Mouse (Mus musculus): ENCODE results near the gene Aldh1a1. TPM values are rescaled to one million over a fixed set of nuclear protein-coding genes. Genes with fewer than 3 reads are reported as not detected.

The Aldh1a1 gene
- total RNA-seq, 2 experiments from 2014 or later = 33.9 to 40.9 TPM

DNA sequence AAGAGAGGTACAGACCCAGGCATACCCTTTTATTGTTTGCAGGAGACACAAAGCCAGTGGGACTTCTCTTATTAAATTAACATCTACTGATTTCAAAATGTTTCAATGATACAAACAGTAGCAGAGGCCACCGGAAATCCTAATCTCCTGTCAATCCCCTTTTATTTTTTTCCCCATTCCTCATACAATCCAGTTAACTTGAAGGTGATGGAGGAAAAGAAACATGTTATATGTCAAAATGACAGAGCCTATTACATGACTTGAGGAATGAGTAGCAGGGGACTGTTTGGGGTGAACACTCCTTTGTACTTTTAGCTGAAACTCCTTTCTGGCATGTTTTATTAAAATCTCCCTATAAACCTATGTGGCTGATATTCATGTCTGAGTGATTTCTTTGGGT lies 51.3 kb downstream of the Aldh1a1 start:
- intact Hi-C loops (cut with DNase I) = no loop called here
- no peak for DNase-seq (ENCODE audit: low spot score in 2 of 2)

DNA sequence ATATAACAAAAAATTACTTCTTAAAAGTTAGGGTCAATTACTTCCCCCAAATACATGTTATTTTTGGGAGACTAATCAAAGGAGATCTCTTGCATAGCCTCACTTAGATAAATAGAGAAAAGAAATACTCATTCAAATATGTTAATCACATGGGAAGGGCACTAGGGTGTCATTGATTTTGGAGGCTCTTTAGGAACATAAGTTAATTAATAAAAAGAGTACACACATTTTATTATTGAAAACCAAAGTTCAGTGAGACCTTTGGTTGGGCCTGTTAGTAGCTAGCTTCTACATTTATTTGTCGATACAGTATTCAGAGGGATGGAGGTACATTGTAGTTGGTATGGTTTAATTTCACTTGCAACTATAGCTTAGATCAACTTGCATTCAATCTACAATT lies 52.4 kb downstream of the Aldh1a1 start:
- DNase-seq (ENCODE audit: low spot score in 2 of 2) = no peak
- intact Hi-C loops (cut with DNase I) = no loop called here

DNA sequence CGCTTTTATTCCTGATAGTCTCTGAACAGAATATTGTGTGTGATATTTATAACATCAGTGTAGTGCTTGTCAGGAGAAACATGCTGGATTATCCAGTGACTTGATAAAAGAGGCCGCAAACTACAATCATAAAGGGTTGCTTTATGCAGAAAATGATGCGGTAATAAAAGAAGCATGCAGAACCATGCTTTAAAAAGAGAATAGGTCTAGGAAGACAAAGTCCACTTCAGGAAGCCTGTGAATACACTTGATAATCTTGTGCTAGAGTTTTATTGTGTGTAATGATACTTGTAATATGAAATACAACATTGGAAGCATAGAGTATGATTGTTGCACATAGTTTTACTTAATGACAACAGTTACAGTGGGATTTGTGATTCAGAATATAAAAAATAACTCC lies 54.5 kb downstream of the Aldh1a1 start:
- no peak for DNase-seq (ENCODE audit: low spot score in 2 of 2)
- intact Hi-C loops (cut with DNase I) = no loop called here

DNA sequence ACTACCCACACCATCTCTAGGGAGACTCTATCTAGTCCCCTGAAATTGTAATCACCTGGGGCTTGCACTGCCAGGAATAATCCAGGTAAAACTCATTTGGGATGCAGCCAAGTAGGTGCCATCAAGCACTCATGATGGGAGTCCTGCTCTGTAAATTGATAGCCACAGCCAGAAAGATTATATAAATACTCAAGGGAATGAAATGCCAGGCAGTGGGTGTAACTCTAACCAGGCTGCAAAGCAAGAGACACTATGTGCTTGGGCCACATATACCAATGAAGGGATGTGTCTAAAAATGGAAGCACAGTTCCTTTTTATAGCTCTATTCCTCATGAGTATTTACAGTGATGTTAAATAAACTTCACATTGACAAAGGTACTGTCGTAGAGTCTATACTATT lies 56.9 kb downstream of the Aldh1a1 start:
- peak in 1 of 2 experiments; percentile 62 for DNase-seq (ENCODE audit: low spot score in 2 of 2)

DNA sequence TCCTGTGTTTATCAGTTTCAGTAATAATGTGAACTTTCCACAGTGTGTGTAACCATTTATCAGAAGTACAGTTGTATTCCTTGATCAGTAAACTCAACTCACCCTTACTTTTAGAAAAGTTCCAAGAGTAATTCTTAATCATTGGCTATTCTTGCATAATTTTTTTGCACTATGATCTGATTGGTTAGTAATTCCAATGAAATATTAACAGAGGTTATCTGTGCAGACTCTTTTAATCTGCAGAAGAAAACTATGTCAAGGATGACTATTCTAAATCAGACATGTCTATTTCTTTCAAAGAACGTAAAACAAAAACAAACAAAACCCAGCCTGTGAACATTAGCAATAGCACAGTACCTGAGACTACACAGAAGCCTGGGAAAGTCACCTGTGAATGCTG lies 62.9 kb downstream of the Aldh1a1 start:
- intact Hi-C loops (cut with DNase I) = no loop called here
- no peak for DNase-seq (ENCODE audit: low spot score in 2 of 2)

More for the DNA sequence above, 56.9 kb downstream of the Aldh1a1 start:
- intact Hi-C loops (cut with DNase I) = no loop called here

DNA sequence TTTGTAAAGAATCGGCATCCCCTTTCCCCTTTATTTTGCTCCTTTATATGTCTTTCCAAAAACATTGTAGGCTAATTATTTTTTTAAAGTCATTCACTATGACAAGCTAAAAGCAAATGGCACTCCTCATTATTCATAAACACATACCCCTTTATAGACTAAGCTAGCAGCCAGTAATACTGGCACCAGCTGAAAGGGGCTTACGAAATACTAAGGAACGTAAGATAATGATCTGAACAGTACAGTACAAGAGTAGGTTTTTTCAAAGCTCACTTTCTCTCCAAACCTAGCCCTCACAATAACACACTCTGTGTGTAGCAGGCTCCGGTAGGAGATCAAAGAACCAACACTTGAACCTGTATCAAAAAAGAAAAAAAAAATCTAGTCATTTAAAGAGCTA lies 64.7 kb downstream of the Aldh1a1 start:
- no peak for DNase-seq (ENCODE audit: low spot score in 2 of 2)
- intact Hi-C loops (cut with DNase I) = no loop called here

DNA sequence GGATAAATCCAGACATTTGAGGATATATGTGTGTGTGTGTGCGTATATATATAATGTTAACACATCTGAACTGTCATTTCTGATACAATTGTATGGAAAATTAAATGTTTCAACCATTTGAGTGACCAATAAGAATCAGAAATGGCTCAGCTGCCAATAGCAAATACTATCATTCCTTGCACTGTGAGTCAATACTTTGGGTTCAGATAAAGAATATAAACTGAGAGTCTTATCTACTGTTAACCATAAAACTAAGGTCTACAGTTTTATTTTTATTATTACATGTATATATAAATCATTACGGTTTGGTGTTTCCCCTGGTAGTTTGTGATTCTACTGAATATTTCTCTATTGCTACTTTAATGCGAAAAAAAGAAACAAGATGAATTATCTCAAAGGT lies 65.6 kb downstream of the Aldh1a1 start:
- intact Hi-C loops (cut with DNase I) = no loop called here
- DNase-seq (ENCODE audit: low spot score in 2 of 2) = no peak

DNA sequence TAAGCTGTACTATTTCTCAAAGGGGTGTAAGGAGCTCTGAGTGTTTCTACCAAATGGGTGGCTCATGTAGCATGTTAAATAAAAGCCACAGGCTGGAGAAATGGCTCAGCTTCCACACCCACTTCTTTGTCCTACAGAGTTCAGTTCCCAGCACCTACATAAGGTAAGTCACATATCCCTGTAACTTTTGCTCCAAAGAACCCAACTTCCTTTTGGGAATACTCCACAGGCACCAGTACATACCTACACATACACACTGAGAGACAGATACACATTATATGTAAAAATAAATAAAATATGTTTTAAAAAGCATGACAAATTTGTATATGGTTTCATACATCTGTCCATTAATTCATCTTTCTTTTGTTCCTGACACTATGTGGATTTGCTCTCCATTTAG lies 66.0 kb downstream of the Aldh1a1 start:
- intact Hi-C loops (cut with DNase I) = no loop called here

DNA sequence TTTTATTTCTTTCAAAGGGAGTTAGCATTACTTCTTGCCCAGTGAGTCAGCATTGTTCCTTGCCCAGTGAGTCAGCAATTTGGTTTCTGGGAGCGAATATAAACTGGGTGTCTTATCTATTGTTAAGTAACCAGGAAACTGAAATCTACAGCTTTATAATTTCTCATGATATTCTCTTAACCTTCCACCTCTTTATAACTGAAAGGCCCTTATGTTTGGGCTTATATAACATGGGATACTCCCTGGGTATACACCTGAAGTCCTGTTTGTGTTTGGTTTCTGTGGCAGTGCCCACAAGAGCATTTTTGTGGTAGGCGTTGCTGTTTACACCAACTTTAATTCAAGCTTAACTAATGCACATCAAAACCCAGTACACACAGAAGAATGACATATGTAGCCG lies 66.4 kb downstream of the Aldh1a1 start:
- DNase-seq (ENCODE audit: low spot score in 2 of 2) = no peak
- intact Hi-C loops (cut with DNase I) = no loop called here

More for the DNA sequence above, 66.0 kb downstream of the Aldh1a1 start:
- DNase-seq (ENCODE audit: low spot score in 2 of 2) = no peak

DNA sequence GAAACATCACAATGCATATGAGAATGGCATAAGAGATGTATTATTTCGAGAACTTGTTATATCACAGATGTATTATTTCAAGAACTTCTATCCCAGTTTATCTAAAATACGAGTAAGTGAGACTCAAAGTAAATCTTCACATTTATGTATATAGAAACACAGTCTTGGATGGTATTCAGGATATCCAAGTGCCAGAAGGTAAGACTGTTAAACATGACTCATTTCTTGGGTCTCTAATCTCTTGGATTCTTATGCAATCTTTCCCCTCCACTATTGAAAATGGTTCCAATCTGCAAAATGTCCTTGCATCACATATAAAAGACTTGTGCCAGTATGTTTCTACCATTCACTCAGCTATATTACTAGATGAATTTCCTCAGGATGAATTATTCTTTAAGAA lies 67.4 kb downstream of the Aldh1a1 start:
- intact Hi-C loops (cut with DNase I) = no loop called here
- no peak for DNase-seq (ENCODE audit: low spot score in 2 of 2)

DNA sequence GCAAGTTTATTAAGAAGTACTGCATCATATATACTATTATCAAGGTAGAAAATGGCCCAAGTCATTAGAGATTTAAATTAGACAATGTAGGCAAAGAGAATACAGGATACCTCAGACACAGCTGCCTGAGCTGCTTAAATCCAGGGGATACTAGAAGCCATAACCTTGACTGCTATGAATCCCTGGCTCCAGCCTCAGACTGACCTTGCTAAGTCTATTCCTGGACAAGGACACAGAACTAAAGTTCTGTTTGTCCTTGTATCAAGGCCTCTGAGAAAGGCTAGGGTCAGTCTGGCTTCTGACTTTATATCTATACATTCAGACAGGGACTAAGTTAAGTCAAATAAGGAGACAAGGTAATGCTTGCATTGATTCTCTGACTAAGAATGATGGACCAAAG lies 69.9 kb downstream of the Aldh1a1 start:
- intact Hi-C loops (cut with DNase I) = no loop called here
- DNase-seq (ENCODE audit: low spot score in 2 of 2) = no peak

DNA sequence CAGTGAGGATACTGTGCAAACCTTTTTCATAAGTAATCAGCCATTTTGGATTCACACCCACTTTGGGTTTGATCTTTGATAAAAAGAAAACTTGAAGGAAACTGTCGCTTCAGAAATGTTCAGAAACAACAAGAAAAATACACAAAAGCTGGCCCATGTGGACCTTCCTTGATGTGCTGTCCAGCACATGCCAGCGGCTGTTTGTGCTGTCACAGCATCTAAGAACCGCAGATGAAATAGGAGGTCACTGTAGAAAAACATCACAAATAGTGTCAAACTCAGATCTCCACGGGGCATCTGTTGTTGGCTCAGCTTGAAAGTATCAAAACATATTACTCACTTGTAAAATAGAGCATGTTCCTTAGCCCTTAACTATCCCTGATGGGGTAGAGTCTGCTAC lies 73.8 kb downstream of the Aldh1a1 start:
- intact Hi-C loops (cut with DNase I) = no loop called here
- no peak for DNase-seq (ENCODE audit: low spot score in 2 of 2)

DNA sequence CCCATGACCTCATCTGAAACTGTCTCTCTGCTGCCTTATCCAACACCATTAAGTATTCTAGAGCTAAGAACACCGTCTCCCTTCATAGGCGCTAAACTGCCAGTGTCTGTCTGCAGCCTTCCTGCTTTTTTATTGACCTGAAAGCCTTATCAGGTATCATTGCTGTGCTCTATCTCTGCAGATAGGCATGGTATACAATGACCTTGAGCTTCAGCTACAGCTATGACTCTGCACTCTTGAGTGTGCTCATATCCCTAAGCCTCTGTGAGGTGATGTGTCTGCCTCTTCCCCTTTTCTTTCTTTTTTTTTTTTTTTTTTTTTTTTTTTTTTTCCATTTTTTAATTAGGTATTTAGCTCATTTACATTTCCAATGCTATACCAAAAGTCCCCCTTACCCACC lies 74.5 kb downstream of the Aldh1a1 start:
- no peak for DNase-seq (ENCODE audit: low spot score in 2 of 2)
- intact Hi-C loops (cut with DNase I) = no loop called here

DNA sequence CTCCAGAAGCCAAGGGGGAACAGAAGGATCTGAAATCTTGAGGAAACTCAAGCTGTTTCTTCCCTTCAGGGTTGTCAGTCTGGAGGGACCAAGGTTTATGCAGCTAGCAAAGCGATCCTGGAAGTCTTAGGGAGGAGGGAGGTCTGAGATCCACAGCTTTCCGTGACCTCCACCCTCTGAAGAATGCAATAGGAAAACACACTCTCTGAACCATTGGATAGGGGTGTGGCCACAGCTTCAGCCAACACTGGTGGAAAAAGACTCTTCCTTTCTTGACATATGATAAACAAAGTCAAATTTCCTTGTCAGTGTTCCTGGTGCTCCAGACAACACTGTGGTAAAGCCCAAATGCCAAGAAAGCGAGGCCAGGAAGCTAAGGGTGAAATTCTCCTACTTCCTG lies 84.5 kb downstream of the Aldh1a1 start:
- intact Hi-C loops (cut with DNase I) = no loop called here
- no peak for DNase-seq (ENCODE audit: low spot score in 2 of 2)

DNA sequence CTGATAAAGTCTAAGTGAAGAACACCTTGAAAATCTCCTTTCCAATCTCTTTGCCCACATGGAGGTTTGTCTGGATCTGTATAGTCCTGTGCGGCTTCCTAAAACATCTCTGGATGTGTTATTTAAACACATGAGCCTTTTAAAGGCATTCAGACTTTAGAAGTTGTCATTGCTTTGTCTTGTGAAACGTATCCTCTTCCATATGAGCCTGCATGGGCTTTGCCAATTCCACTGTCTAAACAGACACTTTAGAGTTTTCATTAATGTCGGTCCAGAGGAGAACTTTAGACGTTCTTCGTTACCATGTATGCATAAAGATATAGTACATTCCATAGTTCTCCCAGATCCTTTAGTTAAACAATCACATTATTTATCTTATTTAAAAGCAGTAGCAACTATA lies 84.9 kb downstream of the Aldh1a1 start:
- intact Hi-C loops (cut with DNase I) = no loop called here
- DNase-seq (ENCODE audit: low spot score in 2 of 2) = no peak

DNA sequence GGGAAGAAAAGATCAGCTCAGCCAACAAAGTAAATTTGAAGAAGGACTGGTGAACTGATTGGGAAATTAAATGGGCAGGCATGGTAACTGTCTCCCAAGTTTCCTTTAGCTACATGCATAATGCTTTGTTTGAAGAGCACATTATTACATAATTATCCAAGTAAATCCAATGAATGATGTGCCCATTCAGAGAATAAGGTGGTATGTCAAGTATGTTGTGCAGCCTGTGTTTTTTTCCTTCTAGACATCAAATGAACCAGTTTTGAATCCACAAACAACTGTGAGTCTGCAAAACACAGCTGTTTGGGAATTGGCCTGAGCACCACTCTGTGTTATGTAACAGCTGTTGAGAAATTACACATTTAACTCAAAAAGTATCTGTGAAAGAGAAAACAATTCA lies 107.4 kb downstream of the Aldh1a1 start:
- DNase-seq (ENCODE audit: low spot score in 2 of 2) = no peak
- intact Hi-C loops (cut with DNase I) = no loop called here

DNA sequence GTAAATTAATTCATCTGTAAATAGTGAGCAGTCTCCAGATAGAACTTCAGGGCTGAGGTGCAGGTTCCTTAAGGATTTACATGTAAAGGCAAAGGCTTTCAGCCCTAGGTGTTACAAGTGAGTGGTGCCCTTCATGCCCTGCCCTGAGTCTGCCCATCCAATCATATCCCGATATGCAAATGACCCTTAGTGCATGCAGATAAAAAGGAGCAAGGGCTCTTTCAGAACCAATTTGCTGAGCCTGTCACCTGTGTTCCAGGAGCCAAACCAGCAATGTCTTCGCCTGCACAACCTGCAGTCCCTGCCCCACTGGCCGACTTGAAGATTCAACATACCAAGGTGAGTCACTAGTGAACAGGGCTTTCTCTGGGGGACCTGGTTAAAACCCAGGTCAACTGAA lies 109.2 kb downstream of the Aldh1a1 start:
- no peak for DNase-seq (ENCODE audit: low spot score in 2 of 2)
- intact Hi-C loops (cut with DNase I) = no loop called here

DNA sequence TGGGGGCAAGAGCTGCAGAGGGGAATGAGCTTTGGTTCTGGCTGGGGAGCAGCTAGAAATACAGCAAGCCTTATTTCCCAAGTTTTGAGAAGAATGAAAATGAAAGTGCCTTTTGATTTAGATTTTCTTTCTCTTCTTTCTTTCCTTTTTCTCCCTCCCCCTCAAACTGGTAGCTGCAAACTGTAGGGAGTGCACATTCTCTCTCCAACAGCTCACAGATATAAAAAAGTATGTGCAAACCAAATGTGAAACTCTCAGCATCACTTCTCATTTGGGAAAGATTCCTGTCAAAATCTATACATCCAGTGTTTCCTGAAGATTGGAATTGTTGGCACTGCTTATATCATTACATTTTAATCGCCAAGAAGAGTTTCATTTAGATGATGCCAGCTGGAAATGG lies 110.7 kb downstream of the Aldh1a1 start:
- intact Hi-C loops (cut with DNase I) = no loop called here
- no peak for DNase-seq (ENCODE audit: low spot score in 2 of 2)

DNA sequence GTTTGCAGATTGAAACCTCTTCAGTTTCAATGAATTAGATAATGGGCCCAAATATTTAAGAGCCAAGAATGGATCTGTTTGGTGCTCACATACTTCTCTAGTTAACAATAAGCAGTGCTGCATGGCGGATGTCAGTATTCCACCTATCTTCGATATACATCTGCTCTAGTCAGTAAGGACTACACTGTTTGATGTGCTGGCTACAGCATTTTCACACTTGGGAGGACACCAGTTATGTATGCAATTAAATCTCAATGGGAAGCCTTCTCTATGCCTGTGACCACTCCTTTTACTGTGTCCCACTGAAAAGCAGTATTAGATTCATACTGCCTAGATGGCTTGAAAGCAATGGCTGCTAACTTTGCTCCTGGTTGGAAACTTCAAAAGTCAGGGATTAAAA lies 111.4 kb downstream of the Aldh1a1 start:
- intact Hi-C loops (cut with DNase I) = no loop called here
- no peak for DNase-seq (ENCODE audit: low spot score in 2 of 2)

DNA sequence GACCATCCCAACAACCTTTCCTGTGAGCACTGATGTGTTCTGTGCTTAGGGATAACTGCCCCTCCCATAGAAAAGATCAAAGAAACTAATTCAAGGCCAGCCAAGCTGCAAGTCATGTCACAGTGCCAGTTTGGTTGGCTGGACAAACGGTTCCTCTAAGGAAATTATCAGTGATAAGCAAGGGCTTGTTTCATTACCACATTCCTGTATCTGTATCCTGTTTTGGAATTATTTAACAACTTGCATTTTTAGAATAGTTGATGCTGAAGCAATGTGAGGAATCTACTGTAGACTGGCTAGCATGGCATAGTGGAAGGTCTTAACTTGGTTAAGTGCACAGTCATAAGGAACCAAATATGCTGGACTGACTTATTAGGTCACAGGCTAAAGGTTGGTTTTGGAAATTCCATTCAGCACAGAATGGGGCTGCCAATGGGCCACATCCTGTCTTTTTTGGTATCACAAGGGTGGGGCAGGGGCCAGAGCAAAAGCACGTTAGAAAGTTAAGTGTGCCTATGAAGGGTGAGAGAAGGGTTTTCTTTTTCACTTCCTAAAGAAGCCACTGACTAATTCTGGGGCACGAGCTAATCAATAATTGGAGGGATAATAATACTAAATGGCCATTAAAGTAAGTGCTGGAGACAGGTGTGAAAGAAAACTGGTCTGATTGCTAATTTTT lies 121.9 kb downstream of the Aldh1a1 start:
- DNase-seq (ENCODE audit: low spot score in 2 of 2) = no peak
- intact Hi-C loops (cut with DNase I) = no loop called here

DNA sequence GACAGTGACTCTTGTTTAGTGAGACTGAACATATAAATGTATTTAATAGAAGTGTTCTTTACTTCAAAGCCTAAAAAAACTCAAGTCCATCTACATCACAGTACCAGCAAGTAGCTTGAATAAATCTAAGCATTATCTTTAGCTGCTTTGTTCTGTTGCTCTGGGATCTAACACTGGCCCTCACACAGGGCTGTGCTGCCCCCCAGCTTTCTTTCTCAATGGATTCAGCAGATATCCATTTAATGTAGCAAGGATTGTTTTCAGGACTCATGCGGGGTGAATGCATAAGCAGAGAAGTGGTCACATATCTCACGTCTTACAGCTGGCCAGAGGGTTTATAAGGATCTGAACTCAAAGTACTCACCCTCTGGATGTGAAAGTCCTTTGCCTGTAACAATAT lies 129.9 kb downstream of the Aldh1a1 start:
- no peak for DNase-seq (ENCODE audit: low spot score in 2 of 2)
- intact Hi-C loops (cut with DNase I) = no loop called here

DNA sequence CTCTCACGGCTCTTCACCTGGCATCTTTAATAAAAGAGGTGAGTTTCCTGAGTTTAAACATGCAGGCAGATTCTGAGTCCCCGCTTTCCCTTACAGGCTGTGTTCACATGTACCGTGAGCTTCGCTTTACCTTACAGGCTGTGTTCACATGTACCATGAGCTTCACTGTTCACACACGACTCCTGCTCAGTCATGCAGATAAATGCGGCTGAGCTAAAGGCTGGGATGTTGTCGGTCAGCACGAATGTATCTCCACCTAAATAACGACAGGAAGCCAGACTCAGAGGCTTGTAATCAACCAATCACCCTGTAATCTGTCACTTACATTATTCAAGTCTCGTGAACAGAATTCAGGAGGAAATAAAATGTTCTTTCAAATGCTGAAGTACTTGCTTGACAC lies 130.9 kb downstream of the Aldh1a1 start:
- intact Hi-C loops (cut with DNase I) = no loop called here
- DNase-seq (ENCODE audit: low spot score in 2 of 2) = no peak

Data from left cerebral cortex, postnatal 14 days (tissue).